In genomic region chr2:35549191-35549590, GRCm38 (mm10) we compare ENCODE assay signal across 14 mouse cellular contexts.
"Had no signal": no experiment of that assay in that cellular context is flagged by ENCODE, and none has a peak within 500 bp of the region (broad histone marks: within the 10 kb centered on the region; RNA-seq: fewer than 3 reads in every experiment).

No protein-coding gene starts in this region.

- H3K27ac ChIP-seq: midbrain, embryonic 10.5 days; midbrain, embryonic 12.5 days; neural tube, embryonic 12.5 days; stomach, embryonic 15.5 days had no signal

- H3K4me3 ChIP-seq: midbrain, embryonic 10.5 days; midbrain, embryonic 12.5 days; neural tube, embryonic 12.5 days; stomach, embryonic 15.5 days had no signal

- ATAC-seq: midbrain, embryonic 16.5 days had no signal

- DNase-seq: lung, adult 18-20 months; lung, embryonic 14.5 days; lung, postnatal 10 days; lung, postnatal 4 days; midbrain, embryonic 14.5 days; right cerebral cortex, postnatal 14 days; thymus, adult 2 months; thymus, postnatal 25 days; thymus, postnatal 4 days had no signal

- H3K9me3 ChIP-seq: midbrain, embryonic 10.5 days; midbrain, embryonic 12.5 days; neural tube, embryonic 12.5 days; stomach, embryonic 15.5 days had no signal

- H3K27me3 ChIP-seq: midbrain, embryonic 12.5 days; neural tube, embryonic 12.5 days; stomach, embryonic 15.5 days had no signal

- H3K4me2 ChIP-seq: lung, embryonic 14.5 days; midbrain, embryonic 12.5 days; neural tube, embryonic 12.5 days; stomach, embryonic 15.5 days had no signal

- H3K36me3 ChIP-seq: midbrain, embryonic 10.5 days; midbrain, embryonic 12.5 days; neural tube, embryonic 12.5 days; stomach, embryonic 15.5 days had no signal

- H3K9ac ChIP-seq: lung, embryonic 14.5 days; midbrain, embryonic 12.5 days; neural tube, embryonic 12.5 days; stomach, embryonic 15.5 days had no signal
